Mouse (Mus musculus) embryonic fibroblast, embryonic 13.5 days (primary cell): ENCODE measurements around the gene Sec63. TPM values are rescaled to one million over a fixed set of nuclear protein-coding genes. Genes with fewer than 3 reads are reported as not detected.

Experiments used
- H3K27ac ChIP-seq: 2 replicates; pipeline ENCODE4 v1.5.1; 2012; ENCODE audit warnings: low read length, control low read depth, inconsistent platforms; ENCODE audit not compliant: insufficient read depth
- H3K4me1 ChIP-seq: 2 replicates; pipeline ENCODE4 v1.6.1; 2011; ENCODE audit warnings: low read length; ENCODE audit not compliant: control insufficient read depth, insufficient read depth
- H3K4me3 ChIP-seq: 2 replicates; pipeline ENCODE4 v1.5.1; 2011; ENCODE audit warnings: mild to moderate bottlenecking, control low read depth, low read length; ENCODE audit not compliant: insufficient read depth
- CTCF ChIP-seq: IDR thresholded peaks from 2 replicates; pipeline ENCODE4 v1.5.1; 2011; ENCODE audit warnings: mild to moderate bottlenecking, control low read depth, low read length, moderate library complexity, borderline replicate concordance; ENCODE audit not compliant: insufficient read depth
- POLR2A ChIP-seq: IDR thresholded peaks from 2 replicates; pipeline ENCODE4 v1.6.1; 2011; ENCODE audit warnings: low read depth, mild to moderate bottlenecking, control low read depth, low read length, moderate library complexity
- polyA plus RNA-seq: library from polyadenylated mRNA; stranded (reverse); fragments of >200 nt; gene quantifications from 2 replicates; pipeline ENCODE4 v1.2.4, GENCODE M21; 2011; ENCODE audit warnings: low read depth; ENCODE audit not compliant: missing spikeins, insufficient read length

Gene Sec63
- polyA plus RNA-seq, 1 experiment = 106 TPM

DNA sequence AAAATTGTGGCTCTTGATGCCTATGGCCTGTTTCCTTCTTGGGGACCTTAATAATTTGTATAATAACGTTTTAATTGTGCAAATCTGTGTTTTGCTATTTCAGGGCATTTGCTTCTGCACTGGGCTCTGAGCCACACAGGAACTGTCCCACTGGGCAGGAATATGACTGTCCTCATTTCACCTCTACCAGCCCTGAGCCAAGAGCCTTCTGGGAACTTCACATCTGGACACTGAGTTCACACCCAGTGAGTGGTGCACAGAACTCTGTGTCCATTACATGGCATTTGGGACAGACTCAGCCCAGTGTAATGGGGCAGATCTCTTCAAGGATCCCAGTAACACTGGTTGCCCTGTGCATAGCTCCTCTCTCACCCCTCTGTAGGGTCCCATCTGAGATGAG is 82.1 kb downstream of the Sec63 start:
- Histone ChIP-seq H3K4me3 (no peak overlapping the region), H3K4me1 (no peaks in the 10 kb centered on the region), H3K27ac (no peak overlapping the region)
- no peak for TF ChIP-seq POLR2A
- no peak for TF ChIP-seq CTCF

DNA sequence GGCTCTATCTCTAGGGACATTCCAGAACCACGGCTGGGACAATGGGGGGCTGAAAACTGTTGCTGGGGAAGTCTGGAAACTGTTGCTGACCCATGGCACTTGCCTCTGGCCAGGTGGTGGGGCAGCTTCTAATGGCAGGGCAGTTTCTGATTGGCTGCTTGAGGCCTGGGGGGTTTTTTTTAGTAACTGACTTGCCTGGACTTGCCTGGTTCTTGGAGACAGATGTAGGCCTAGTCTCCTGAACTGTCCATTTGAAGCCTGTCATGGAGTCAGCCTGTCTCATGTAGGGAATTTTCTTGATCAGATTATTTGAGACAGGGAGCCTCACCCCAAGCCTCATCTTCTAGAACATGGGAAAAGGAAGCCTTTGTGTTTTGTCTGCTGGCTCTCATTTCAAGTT is 84.2 kb downstream of the Sec63 start:
- Histone ChIP-seq H3K27ac (no peak overlapping the region), H3K4me3 (no peak overlapping the region), H3K4me1 (no peaks in the 10 kb centered on the region)
- TF ChIP-seq POLR2A = no peak
- no peak for TF ChIP-seq CTCF

DNA sequence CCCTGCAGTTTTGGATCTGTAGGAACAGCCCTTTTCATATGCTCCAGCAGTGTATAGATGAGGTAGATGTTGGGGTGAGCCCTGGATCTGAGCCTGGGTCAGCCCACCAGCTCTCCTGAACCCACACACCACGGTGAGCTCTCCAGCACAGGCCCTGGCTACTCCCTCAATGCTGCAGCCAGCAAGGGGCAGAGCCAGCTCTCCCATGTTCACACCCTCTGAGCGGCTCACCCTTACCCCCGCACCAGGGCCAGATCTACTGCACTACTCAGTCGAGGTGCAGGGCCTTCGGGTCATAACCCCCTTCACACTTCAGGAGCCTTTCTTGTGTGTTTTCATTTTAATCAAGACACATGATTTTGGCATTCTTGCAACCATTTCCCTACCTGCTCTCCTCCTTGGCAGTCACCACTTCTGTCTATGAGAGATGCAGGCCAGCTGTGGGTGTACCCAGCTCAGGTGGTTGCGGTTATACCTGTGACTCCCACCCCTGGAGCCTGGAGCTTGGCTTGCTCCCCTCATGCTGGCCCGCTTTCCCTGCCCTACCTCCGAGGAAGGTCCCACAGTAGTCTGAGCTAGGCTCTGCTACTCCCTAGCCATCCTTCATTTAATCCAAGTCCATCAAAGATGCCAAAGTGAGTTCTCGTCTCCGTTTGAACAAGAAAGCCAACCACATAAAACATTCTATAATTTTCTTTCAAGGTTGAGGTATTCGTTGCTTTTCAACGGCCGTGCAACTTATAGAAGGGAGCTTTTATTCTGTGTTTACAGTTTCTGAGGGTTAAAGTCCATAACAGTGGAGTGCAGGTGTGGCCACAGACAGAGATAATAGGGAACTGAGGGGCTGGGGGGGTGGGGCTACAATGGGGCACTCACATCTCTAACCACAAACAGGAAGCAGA is 87.1 kb downstream of the Sec63 start:
- Histone ChIP-seq H3K4me1 (no peaks in the 10 kb centered on the region), H3K4me3 (no peak overlapping the region), H3K27ac (no peak overlapping the region)
- TF ChIP-seq POLR2A (no peak), CTCF (no peak)

- no peak for TF ChIP-seq POLR2A
- no peak for TF ChIP-seq CTCF
- H3K4me3 ChIP-seq = no peak overlapping the region
- no peak overlapping the region for H3K27ac ChIP-seq
- no peaks in the 10 kb centered on the region for H3K4me1 ChIP-seq
Observed at GRCm38 (mm10) chr10:42849081-42849400, 87.7 kb downstream of the Sec63 start.

DNA sequence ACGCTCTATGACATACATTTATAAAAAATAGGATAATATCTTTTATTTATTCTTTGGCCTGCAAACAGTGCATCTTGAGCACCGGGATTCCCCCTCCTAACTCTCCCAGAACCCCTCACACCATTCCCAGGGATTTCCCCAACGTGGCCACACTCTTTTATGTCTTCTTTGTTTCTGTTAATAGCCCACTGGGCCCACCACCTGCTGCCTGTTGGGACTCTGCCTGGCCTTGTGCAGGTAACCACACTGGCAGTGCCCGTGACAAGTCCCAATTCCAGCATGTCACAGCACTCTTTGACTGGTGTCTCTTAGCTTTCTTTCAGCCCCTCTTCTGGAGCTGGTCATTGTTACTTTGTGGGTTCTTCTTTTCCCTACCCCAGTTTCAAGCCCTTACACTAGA is 93.5 kb downstream of the Sec63 start:
- H3K4me3 ChIP-seq = no peak overlapping the region
- no peak overlapping the region for H3K27ac ChIP-seq
- H3K4me1 ChIP-seq = peaks cover 15% of the 10 kb centered on the region
- no peak for TF ChIP-seq CTCF
- TF ChIP-seq POLR2A = no peak

GRCm38 (mm10) chr10:42855250-42855649 is 94.0 kb downstream of the Sec63 start:
- H3K27ac ChIP-seq = no peak overlapping the region
- H3K4me1 ChIP-seq = peaks cover 18% of the 10 kb centered on the region
- no peak for TF ChIP-seq CTCF
- no peak for TF ChIP-seq POLR2A

DNA sequence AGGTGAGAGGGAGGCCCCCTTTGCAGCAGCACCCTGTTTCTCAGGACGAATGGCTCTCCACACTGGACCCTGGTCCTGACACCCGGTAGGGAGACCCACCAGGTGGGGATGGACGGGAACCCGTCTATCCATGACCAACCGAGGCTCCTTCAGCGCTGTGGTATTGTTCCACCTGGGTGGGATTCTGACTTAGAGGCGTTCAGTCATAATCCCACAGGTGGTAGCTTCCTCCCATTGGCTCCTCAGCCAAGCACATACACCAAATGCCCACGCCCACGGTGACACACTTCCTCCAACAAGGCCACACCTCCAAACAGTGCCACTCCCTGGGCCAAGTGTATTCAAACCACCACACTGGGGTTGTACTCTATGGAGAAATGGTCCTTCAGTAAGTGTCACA is 95.3 kb downstream of the Sec63 start:
- H3K27ac ChIP-seq = no peak overlapping the region
- no peak overlapping the region for H3K4me3 ChIP-seq
- H3K4me1 ChIP-seq = peaks cover 22% of the 10 kb centered on the region
- TF ChIP-seq POLR2A (no peak), CTCF (no peak)

More at GRCm38 (mm10) chr10:42855250-42855649, 94.0 kb downstream of the Sec63 start:
- H3K4me3 ChIP-seq = no peak overlapping the region

- Histone ChIP-seq H3K4me3 (no peak overlapping the region), H3K4me1 (peaks cover 22% of the 10 kb centered on the region), H3K27ac (no peak overlapping the region)
- no peak for TF ChIP-seq POLR2A
- TF ChIP-seq CTCF = no peak
Observed at GRCm38 (mm10) chr10:42857021-42857420, 95.7 kb downstream of the Sec63 start.

- peaks cover 32% of the 10 kb centered on the region for H3K4me1 ChIP-seq
- H3K4me3 ChIP-seq = no peak overlapping the region
- TF ChIP-seq CTCF (no peak), POLR2A (no peak)
- H3K27ac ChIP-seq = no peak overlapping the region; the same call in 1 of the 2 replicates
Observed at GRCm38 (mm10) chr10:42859781-42860158, 98.5 kb downstream of the Sec63 start.

DNA sequence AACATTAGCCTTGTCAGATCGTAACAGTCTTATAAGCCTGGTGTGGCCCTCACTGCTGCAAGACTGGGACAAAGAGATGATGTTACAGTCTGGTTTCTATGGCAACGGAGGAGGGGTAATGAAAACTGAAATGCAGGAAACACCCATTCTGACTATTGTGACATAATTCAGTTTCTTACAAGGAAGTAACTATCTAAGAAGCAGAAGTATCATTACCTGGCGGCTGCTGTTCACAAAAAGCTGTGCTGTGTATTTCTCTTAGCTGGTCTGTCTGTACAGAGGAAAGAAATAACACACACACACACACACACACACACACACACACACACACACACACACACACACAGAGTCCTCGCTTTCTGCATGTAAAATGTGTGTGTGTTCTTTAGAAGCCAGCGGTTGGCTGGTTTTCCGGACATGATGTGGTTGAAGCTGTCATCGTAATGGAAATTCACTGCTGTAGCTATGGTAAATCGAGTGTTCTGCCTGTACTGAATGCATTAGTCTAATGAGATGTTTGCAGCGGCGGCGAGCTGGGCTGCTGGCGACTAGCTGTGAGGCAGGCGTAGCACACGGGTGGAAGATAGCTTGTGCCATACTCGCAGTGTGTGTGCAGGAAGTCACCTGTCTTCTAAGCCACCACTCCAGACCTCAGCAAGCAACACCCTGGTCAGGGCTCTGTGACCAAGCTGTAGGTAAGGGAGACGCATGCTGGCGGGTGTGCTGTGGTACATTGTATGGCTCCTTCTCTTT is 99.0 kb downstream of the Sec63 start, which contains the start of gene Scml4:
Gene Scml4 (plus strand): TSS at position 212 of the 753 bp plus-strand sequence.
- peaks cover 30% of the 10 kb centered on the region for H3K4me1 ChIP-seq
- H3K27ac ChIP-seq = no peak within 1 kb of the TSS; the same call in 1 of the 2 replicates
- no peak for TF ChIP-seq CTCF
- no peak for TF ChIP-seq POLR2A
- no peak within 1 kb of the TSS for H3K4me3 ChIP-seq
